Mouse (Mus musculus): ENCODE data around the gene Tspo. TPM values are rescaled to one million over a fixed set of nuclear protein-coding genes. Genes with fewer than 3 reads are reported as not detected.

Tspo gene
- polyA plus RNA-seq, 1 experiment from 2014 or later: 112 TPM

GRCm38 (mm10) chr15:83571636-83572035 lies 8.2 kb downstream of the Tspo start:
- H3K27ac ChIP-seq (ENCODE audit: low read length): no peak overlapping the region
- WGBS: 73% methylated on average over 5 of the region's 5 CpGs
- no peak for ATAC-seq (ENCODE audit: low read depth)

GRCm38 (mm10) chr15:83572132-83572531 lies 8.7 kb downstream of the Tspo start:
- no peaks in the 10 kb centered on the region for H3K9me3 ChIP-seq (ENCODE audit: control insufficient read depth, low read length)
- no peaks in the 10 kb centered on the region for H3K27me3 ChIP-seq (ENCODE audit: control insufficient read depth, insufficient read depth, low read depth, low read length)
- H3K27ac ChIP-seq (ENCODE audit: low read length): no peak overlapping the region
- peaks cover 23% of the 10 kb centered on the region for H3K36me3 ChIP-seq (ENCODE audit: control insufficient read depth, insufficient read depth, low read length)
- no peak overlapping the region for H3K9ac ChIP-seq (ENCODE audit: low read length)
- 86% methylated on average over 4 of the region's 4 CpGs for WGBS
- no peaks in the 10 kb centered on the region for H3K4me1 ChIP-seq (replicated peaks; ENCODE audit: control insufficient read depth, insufficient read depth, low read length)
- no peak for ATAC-seq (ENCODE audit: low read depth)
- no peak overlapping the region for H3K4me2 ChIP-seq (ENCODE audit: low read depth, low read length)
- H3K4me3 ChIP-seq (ENCODE audit: low read length): no peak overlapping the region

More at GRCm38 (mm10) chr15:83571636-83572035, 8.2 kb downstream of the Tspo start:
- Histone ChIP-seq H3K9ac (ENCODE audit: low read length) (no peak overlapping the region), H3K4me2 (ENCODE audit: low read depth, low read length) (no peak overlapping the region), H3K9me3 (ENCODE audit: control insufficient read depth, low read length) (no peaks in the 10 kb centered on the region), H3K27me3 (ENCODE audit: control insufficient read depth, insufficient read depth, low read depth, low read length) (no peaks in the 10 kb centered on the region), H3K36me3 (ENCODE audit: control insufficient read depth, insufficient read depth, low read length) (peaks cover 21% of the 10 kb centered on the region), H3K4me3 (ENCODE audit: low read length) (no peak overlapping the region), H3K4me1 (replicated peaks; ENCODE audit: control insufficient read depth, insufficient read depth, low read length) (no peaks in the 10 kb centered on the region)

- whole genome bisulfite sequencing: 93% methylated on average over 12 of the region's 12 CpGs
- no peak overlapping the region for H3K9ac ChIP-seq (ENCODE audit: low read length)
- no peak overlapping the region for H3K4me2 ChIP-seq (ENCODE audit: low read depth, low read length)
- ATAC-seq (ENCODE audit: low read depth): no peak
- H3K36me3 ChIP-seq (ENCODE audit: control insufficient read depth, insufficient read depth, low read length): peaks cover 31% of the 10 kb centered on the region
- H3K4me1 ChIP-seq (replicated peaks; ENCODE audit: control insufficient read depth, insufficient read depth, low read length): no peaks in the 10 kb centered on the region
- no peaks in the 10 kb centered on the region for H3K27me3 ChIP-seq (ENCODE audit: control insufficient read depth, insufficient read depth, low read depth, low read length)
- H3K4me3 ChIP-seq (ENCODE audit: low read length): no peak overlapping the region
- H3K27ac ChIP-seq (ENCODE audit: low read length): no peak overlapping the region
- no peaks in the 10 kb centered on the region for H3K9me3 ChIP-seq (ENCODE audit: control insufficient read depth, low read length)
Measured at GRCm38 (mm10) chr15:83573606-83574005, 10.2 kb downstream of the Tspo start.

GRCm38 (mm10) chr15:83574731-83575351 lies 11.4 kb downstream of the Tspo start:
- Histone ChIP-seq H3K27ac (ENCODE audit: low read length) (no peak overlapping the region), H3K4me1 (replicated peaks; ENCODE audit: control insufficient read depth, insufficient read depth, low read length) (no peaks in the 10 kb centered on the region), H3K9me3 (ENCODE audit: control insufficient read depth, low read length) (no peaks in the 10 kb centered on the region), H3K27me3 (ENCODE audit: control insufficient read depth, insufficient read depth, low read depth, low read length) (no peaks in the 10 kb centered on the region), H3K9ac (ENCODE audit: low read length) (no peak overlapping the region), H3K4me2 (ENCODE audit: low read depth, low read length) (no peak overlapping the region), H3K4me3 (ENCODE audit: low read length) (no peak overlapping the region), H3K36me3 (ENCODE audit: control insufficient read depth, insufficient read depth, low read length) (peaks cover 33% of the 10 kb centered on the region)
- WGBS: 70% methylated on average over 6 of the region's 6 CpGs
- peak; percentile 36 for ATAC-seq (ENCODE audit: low read depth)

- WGBS: 90% methylated on average over 8 of the region's 8 CpGs
- no peak for ATAC-seq (ENCODE audit: low read depth)
- Histone ChIP-seq H3K4me2 (ENCODE audit: low read depth, low read length) (no peak overlapping the region), H3K4me1 (replicated peaks; ENCODE audit: control insufficient read depth, insufficient read depth, low read length) (no peaks in the 10 kb centered on the region), H3K4me3 (ENCODE audit: low read length) (no peak overlapping the region), H3K9me3 (ENCODE audit: control insufficient read depth, low read length) (no peaks in the 10 kb centered on the region), H3K27me3 (ENCODE audit: control insufficient read depth, insufficient read depth, low read depth, low read length) (no peaks in the 10 kb centered on the region), H3K9ac (ENCODE audit: low read length) (no peak overlapping the region), H3K36me3 (ENCODE audit: control insufficient read depth, insufficient read depth, low read length) (peaks cover 39% of the 10 kb centered on the region), H3K27ac (ENCODE audit: low read length) (no peak overlapping the region)
Measured at GRCm38 (mm10) chr15:83575543-83575942, 12.2 kb downstream of the Tspo start.

GRCm38 (mm10) chr15:83576651-83577050 lies 13.3 kb downstream of the Tspo start:
- ATAC-seq (ENCODE audit: low read depth): no peak
- no peaks in the 10 kb centered on the region for H3K9me3 ChIP-seq (ENCODE audit: control insufficient read depth, low read length)
- H3K4me2 ChIP-seq (ENCODE audit: low read depth, low read length): no peak overlapping the region
- no peaks in the 10 kb centered on the region for H3K4me1 ChIP-seq (replicated peaks; ENCODE audit: control insufficient read depth, insufficient read depth, low read length)
- H3K9ac ChIP-seq (ENCODE audit: low read length): no peak overlapping the region
- H3K4me3 ChIP-seq (ENCODE audit: low read length): no peak overlapping the region
- H3K27me3 ChIP-seq (ENCODE audit: control insufficient read depth, insufficient read depth, low read depth, low read length): no peaks in the 10 kb centered on the region
- WGBS: 85% methylated on average over 9 of the region's 9 CpGs
- H3K27ac ChIP-seq (ENCODE audit: low read length): no peak overlapping the region
- H3K36me3 ChIP-seq (ENCODE audit: control insufficient read depth, insufficient read depth, low read length): peaks cover 45% of the 10 kb centered on the region

- peaks cover 46% of the 10 kb centered on the region for H3K36me3 ChIP-seq (ENCODE audit: control insufficient read depth, insufficient read depth, low read length)
- no peak overlapping the region for H3K27ac ChIP-seq (ENCODE audit: low read length)
- H3K27me3 ChIP-seq (ENCODE audit: control insufficient read depth, insufficient read depth, low read depth, low read length): no peaks in the 10 kb centered on the region
- no peak for ATAC-seq (ENCODE audit: low read depth)
- peaks cover 5% of the 10 kb centered on the region; the same call in 1 of the 2 replicates for H3K9me3 ChIP-seq (ENCODE audit: control insufficient read depth, low read length)
- no peak overlapping the region for H3K9ac ChIP-seq (ENCODE audit: low read length)
- H3K4me2 ChIP-seq (ENCODE audit: low read depth, low read length): no peak overlapping the region
- no peak overlapping the region for H3K4me3 ChIP-seq (ENCODE audit: low read length)
- 81% methylated on average over 4 of the region's 4 CpGs for WGBS
- H3K4me1 ChIP-seq (replicated peaks; ENCODE audit: control insufficient read depth, insufficient read depth, low read length): no peaks in the 10 kb centered on the region
Measured at GRCm38 (mm10) chr15:83582931-83583330, 19.5 kb downstream of the Tspo start.

- peaks cover 5% of the 10 kb centered on the region; the same call in 1 of the 2 replicates for H3K9me3 ChIP-seq (ENCODE audit: control insufficient read depth, low read length)
- no peak overlapping the region for H3K4me3 ChIP-seq (ENCODE audit: low read length)
- no peak overlapping the region for H3K27ac ChIP-seq (ENCODE audit: low read length)
- H3K4me2 ChIP-seq (ENCODE audit: low read depth, low read length): no peak overlapping the region
- H3K9ac ChIP-seq (ENCODE audit: low read length): no peak overlapping the region
- no peaks in the 10 kb centered on the region for H3K4me1 ChIP-seq (replicated peaks; ENCODE audit: control insufficient read depth, insufficient read depth, low read length)
- 74% methylated on average over 8 of the region's 8 CpGs for WGBS
- no peak for ATAC-seq (ENCODE audit: low read depth)
- peaks cover 43% of the 10 kb centered on the region for H3K36me3 ChIP-seq (ENCODE audit: control insufficient read depth, insufficient read depth, low read length)
- no peaks in the 10 kb centered on the region for H3K27me3 ChIP-seq (ENCODE audit: control insufficient read depth, insufficient read depth, low read depth, low read length)
Measured at GRCm38 (mm10) chr15:83583419-83584156, 20.2 kb downstream of the Tspo start.

- Histone ChIP-seq H3K36me3 (ENCODE audit: control insufficient read depth, insufficient read depth, low read length) (peaks cover 41% of the 10 kb centered on the region), H3K4me2 (ENCODE audit: low read depth, low read length) (no peak overlapping the region), H3K4me3 (ENCODE audit: low read length) (no peak overlapping the region), H3K27ac (ENCODE audit: low read length) (no peak overlapping the region), H3K9ac (ENCODE audit: low read length) (no peak overlapping the region), H3K27me3 (ENCODE audit: control insufficient read depth, insufficient read depth, low read depth, low read length) (no peaks in the 10 kb centered on the region), H3K4me1 (replicated peaks; ENCODE audit: control insufficient read depth, insufficient read depth, low read length) (no peaks in the 10 kb centered on the region), H3K9me3 (ENCODE audit: control insufficient read depth, low read length) (peaks cover 5% of the 10 kb centered on the region; the same call in 1 of the 2 replicates)
- ATAC-seq (ENCODE audit: low read depth): no peak
- WGBS: 83% methylated on average over 6 of the region's 6 CpGs
Measured at GRCm38 (mm10) chr15:83584741-83585220, 21.4 kb downstream of the Tspo start.
